Comparison of ENCODE assay signal across 25 mouse cellular contexts in the genomic region with DNA sequence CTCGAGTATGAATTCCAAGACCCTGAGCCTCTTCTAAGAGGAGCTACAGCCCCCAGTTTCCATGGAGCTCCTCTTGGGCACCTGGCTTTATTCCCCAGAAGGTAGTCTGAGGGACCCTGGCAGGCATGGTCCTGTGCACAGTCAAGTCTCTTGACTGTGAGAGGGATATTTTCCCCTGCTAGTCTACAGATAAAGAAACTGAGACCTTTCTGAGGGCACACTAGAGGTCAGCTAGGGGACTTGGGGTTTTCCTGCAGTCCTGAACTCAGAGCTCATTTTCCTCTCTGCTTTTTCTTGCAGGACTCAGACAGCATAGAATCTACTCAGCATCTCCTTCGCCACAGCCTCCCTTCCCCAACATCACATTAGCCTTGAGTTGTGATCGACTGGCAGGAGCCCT. TPM values are rescaled to one million over a fixed set of nuclear protein-coding genes. Genes with fewer than 3 reads are reported as not detected.
DNase-seq lines count a peak whose midpoint lies in the region; ATAC-seq and TF ChIP-seq lines count a peak whose summit lies in the region.
"Had no signal": no experiment of that assay in that cellular context is flagged by ENCODE, and none has a peak within 500 bp of the region (broad histone marks: within the 10 kb centered on the region; RNA-seq: fewer than 3 reads in every experiment).

No protein-coding gene starts in this region.

- no peak for TF ChIP-seq CTCF in CH12.LX (conservative IDR thresholded peaks at IDR 0.05 in 1 of 2, IDR thresholded peaks at IDR 0.05 in 1 of 2; ENCODE audit: low read depth in 2 of 2, low read length in 2 of 2)

- in situ Hi-C loops in CH12.LX (cut with MboI; ENCODE audit: low pct_ligation_motif_present, low pct_unique_long_range_greater_than_20kb, low sequenced_read_pairs): no loop called here

- peaks cover 54% of the 10 kb centered on the region for H3K36me3 ChIP-seq in forebrain, embryonic 12.5 days (replicated peaks)
- H3K36me3 ChIP-seq in forebrain, embryonic 14.5 days (ENCODE audit: control insufficient read depth, insufficient read depth, low read length): peaks cover 51% of the 10 kb centered on the region
- H3K36me3 ChIP-seq in heart, embryonic 12.5 days: peaks cover 42% of the 10 kb centered on the region
- H3K36me3 ChIP-seq in hindbrain, embryonic 13.5 days: peaks cover 47% of the 10 kb centered on the region
- peaks cover 42% of the 10 kb centered on the region for H3K36me3 ChIP-seq in hindbrain, embryonic 12.5 days
- H3K36me3 ChIP-seq in CH12.LX (replicated peaks in 1 of 2; ENCODE audit: control insufficient read depth in 1 of 2, insufficient read depth in 1 of 2, low read length in 1 of 2): peaks cover 0 to 46% of the 10 kb centered on the region in 2 experiments
- H3K36me3 ChIP-seq: G1E had no signal

- TF ChIP-seq RAD21 in CH12.LX (IDR thresholded peaks at IDR 0.05; ENCODE audit: low read depth, low read length): no peak; the same call in none of the 2 replicates

- TF ChIP-seq EP300 in CH12.LX (IDR thresholded peaks at IDR 0.05; ENCODE audit: low read length): peak; percentile 59; the same call in 1 of the 2 replicates

- ATAC-seq in forebrain, embryonic 12.5 days (ENCODE audit: low FRiP score): no peak
- ATAC-seq in forebrain, embryonic 14.5 days: no peak
- ATAC-seq in heart, embryonic 12.5 days (ENCODE audit: insufficient number of reproducible peaks, low FRiP score): no peak
- ATAC-seq in hindbrain, embryonic 13.5 days (ENCODE audit: low FRiP score): no peak
- no peak for ATAC-seq in hindbrain, embryonic 12.5 days (ENCODE audit: low FRiP score)
- ATAC-seq: forebrain, embryonic 16.5 days; intestine, postnatal 0 days; Patski had no signal

- DNase-seq in forebrain, embryonic 14.5 days (ENCODE audit: low spot score): no peak
- no peak for DNase-seq in heart, adult 8-10 months (ENCODE audit: low spot score)
- DNase-seq in CH12.LX (ENCODE audit: extremely low read depth): no peak
- DNase-seq in gastrocnemius, postnatal 10 days: no peak
- DNase-seq: adrenal gland, postnatal 14 days; cerebellum, adult 11 months; cerebellum, adult 2 months; cerebellum, adult 9-11 months; cerebellum, postnatal 25 days; gastrocnemius, postnatal 14 days; heart, adult 18-20 months; heart, postnatal 36 days; kidney, adult 2 months had no signal

- no peaks in the 10 kb centered on the region for H3K9me3 ChIP-seq in forebrain, embryonic 12.5 days
- H3K9me3 ChIP-seq in forebrain, embryonic 14.5 days (replicated peaks; ENCODE audit: control insufficient read depth, low read length): no peaks in the 10 kb centered on the region
- H3K9me3 ChIP-seq in heart, embryonic 12.5 days (replicated peaks): no peaks in the 10 kb centered on the region
- H3K9me3 ChIP-seq in hindbrain, embryonic 13.5 days: no peaks in the 10 kb centered on the region
- H3K9me3 ChIP-seq in hindbrain, embryonic 12.5 days (replicated peaks): no peaks in the 10 kb centered on the region
- no peaks in the 10 kb centered on the region for H3K9me3 ChIP-seq in CH12.LX (replicated peaks; ENCODE audit: low read length)
- H3K9me3 ChIP-seq: embryonic facial prominence, embryonic 12.5 days; embryonic facial prominence, embryonic 15.5 days; hindbrain, embryonic 10.5 days; hindbrain, embryonic 15.5 days had no signal

- peak overlapping the region; percentile 5; the same call in 1 of the 2 replicates for H3K27ac ChIP-seq in forebrain, embryonic 12.5 days
- H3K27ac ChIP-seq in forebrain, embryonic 14.5 days (ENCODE audit: low read depth, low read length): no peak overlapping the region
- 0 out of 2 replicates have a peak overlapping the region, but pooled peaks have one; percentile 9 for H3K27ac ChIP-seq in heart, embryonic 12.5 days (ENCODE audit: poor library complexity, severe bottlenecking)
- peak overlapping the region; percentile 35 for H3K27ac ChIP-seq in hindbrain, embryonic 13.5 days
- H3K27ac ChIP-seq in hindbrain, embryonic 12.5 days: no peak overlapping the region
- peak overlapping the region; percentile 88 for H3K27ac ChIP-seq in CH12.LX (ENCODE audit: insufficient read depth, low read depth)
- H3K27ac ChIP-seq: embryonic facial prominence, embryonic 12.5 days; embryonic facial prominence, embryonic 15.5 days; hindbrain, embryonic 15.5 days had no signal

- dilution Hi-C loops in CH12.LX (cut with MboI; ENCODE audit: extremely low pct_ligation_motif_present, extremely low pct_unique_long_range_greater_than_20kb, low sequenced_read_pairs): no loop called here

- H3K4me3 ChIP-seq in forebrain, embryonic 12.5 days (replicated peaks): no peak overlapping the region
- no peak overlapping the region for H3K4me3 ChIP-seq in forebrain, embryonic 14.5 days (ENCODE audit: low read depth, low read length)
- H3K4me3 ChIP-seq in heart, embryonic 12.5 days: no peak overlapping the region
- H3K4me3 ChIP-seq in hindbrain, embryonic 13.5 days: no peak overlapping the region
- no peak overlapping the region for H3K4me3 ChIP-seq in hindbrain, embryonic 12.5 days
- H3K4me3 ChIP-seq in CH12.LX (replicated peaks in 1 of 3; ENCODE audit: low read depth in 2 of 3, low read length in 2 of 3, poor library complexity in 1 of 3): peak overlapping the region in 1 of 3 experiments; percentile 56
- H3K4me3 ChIP-seq: embryonic facial prominence, embryonic 12.5 days; embryonic facial prominence, embryonic 15.5 days; hindbrain, embryonic 10.5 days; hindbrain, embryonic 15.5 days had no signal

- H3K4me2 ChIP-seq in forebrain, embryonic 12.5 days: no peak overlapping the region
- no peak overlapping the region for H3K4me2 ChIP-seq in forebrain, embryonic 14.5 days (ENCODE audit: low read length)
- H3K4me2 ChIP-seq in heart, embryonic 12.5 days: no peak overlapping the region
- H3K4me2 ChIP-seq in hindbrain, embryonic 13.5 days: no peak overlapping the region
- H3K4me2 ChIP-seq in hindbrain, embryonic 12.5 days (replicated peaks): no peak overlapping the region
- peak overlapping the region; percentile 75 for H3K4me2 ChIP-seq in CH12.LX (ENCODE audit: insufficient read depth, low read depth, poor library complexity, severe bottlenecking)
- H3K4me2 ChIP-seq: embryonic facial prominence, embryonic 12.5 days; embryonic facial prominence, embryonic 15.5 days; hindbrain, embryonic 15.5 days had no signal

- 90% methylated on average over 3 of the region's 3 CpGs for WGBS in forebrain, embryonic 12.5 days
- WGBS in forebrain, embryonic 14.5 days: 99% methylated on average over 3 of the region's 3 CpGs
- 82% methylated on average over 3 of the region's 3 CpGs for WGBS in heart, embryonic 12.5 days
- 93% methylated on average over 3 of the region's 3 CpGs for WGBS in hindbrain, embryonic 13.5 days
- 96% methylated on average over 3 of the region's 3 CpGs for WGBS in hindbrain, embryonic 12.5 days

- H3K4me1 ChIP-seq in forebrain, embryonic 12.5 days: peaks cover 43% of the 10 kb centered on the region
- peaks cover 19% of the 10 kb centered on the region for H3K4me1 ChIP-seq in forebrain, embryonic 14.5 days (ENCODE audit: control insufficient read depth, insufficient read depth, low read length)
- H3K4me1 ChIP-seq in heart, embryonic 12.5 days (replicated peaks): peaks cover 87% of the 10 kb centered on the region
- H3K4me1 ChIP-seq in hindbrain, embryonic 13.5 days (replicated peaks): peaks cover 76% of the 10 kb centered on the region
- peaks cover 51% of the 10 kb centered on the region for H3K4me1 ChIP-seq in hindbrain, embryonic 12.5 days
- H3K4me1 ChIP-seq in CH12.LX (ENCODE audit: control insufficient read depth in 1 of 2, insufficient read depth in 2 of 2): peaks cover 68 to 90% of the 10 kb centered on the region in 2 experiments

- no peak for TF ChIP-seq POLR2A in CH12.LX (IDR thresholded peaks at IDR 0.05; ENCODE audit: low read depth, low read length)

- no peak overlapping the region for H3K9ac ChIP-seq in forebrain, embryonic 12.5 days
- H3K9ac ChIP-seq in forebrain, embryonic 14.5 days (ENCODE audit: low read length): no peak overlapping the region
- H3K9ac ChIP-seq in heart, embryonic 12.5 days: no peak overlapping the region
- no peak overlapping the region; the same call in 1 of the 2 replicates for H3K9ac ChIP-seq in hindbrain, embryonic 13.5 days
- H3K9ac ChIP-seq in hindbrain, embryonic 12.5 days: no peak overlapping the region
- H3K9ac ChIP-seq in CH12.LX (ENCODE audit: insufficient read depth, low read depth): peak overlapping the region; percentile 61
- H3K9ac ChIP-seq: embryonic facial prominence, embryonic 12.5 days; embryonic facial prominence, embryonic 15.5 days; hindbrain, embryonic 15.5 days had no signal

- peaks cover 31% of the 10 kb centered on the region for H3K79me2 ChIP-seq in CH12.LX (replicated peaks; ENCODE audit: control insufficient read depth, extremely low read depth, insufficient read depth, poor library complexity, severe bottlenecking)

- no peaks in the 10 kb centered on the region for H3K27me3 ChIP-seq in forebrain, embryonic 12.5 days
- no peaks in the 10 kb centered on the region for H3K27me3 ChIP-seq in forebrain, embryonic 14.5 days (replicated peaks; ENCODE audit: control insufficient read depth, insufficient read depth, low read length)
- H3K27me3 ChIP-seq in heart, embryonic 12.5 days (replicated peaks): no peaks in the 10 kb centered on the region
- H3K27me3 ChIP-seq in hindbrain, embryonic 13.5 days: no peaks in the 10 kb centered on the region
- no peaks in the 10 kb centered on the region for H3K27me3 ChIP-seq in hindbrain, embryonic 12.5 days
- H3K27me3 ChIP-seq in CH12.LX (replicated peaks): no peaks in the 10 kb centered on the region
- H3K27me3 ChIP-seq: embryonic facial prominence, embryonic 12.5 days; embryonic facial prominence, embryonic 15.5 days; hindbrain, embryonic 15.5 days; Patski had no signal

TF ChIP-seq in CH12.LX, 34 proteins besides CTCF, POLR2A, EP300 and RAD21 (continues in another document):
- TF ChIP-seq USF2 (conservative IDR thresholded peaks at IDR 0.05; ENCODE audit: low read depth, low read length) (no peak), PAX5 (IDR thresholded peaks at IDR 0.05; ENCODE audit: low read length) (no peak), MAZ (IDR thresholded peaks at IDR 0.05; ENCODE audit: low read depth, low read length) (no peak), CHD1 (IDR thresholded peaks at IDR 0.05; ENCODE audit: low read depth, low read length) (no peak), SMC3 (IDR thresholded peaks at IDR 0.05; ENCODE audit: low read depth, low read length) (no peak; the same call in 1 of the 2 replicates)

RNA-seq across cellular contexts. Expression of a gene that starts 43.4 kb away (rescaled TPM):
- 64.1 and 68.3 TPM in 2 replicates for polyA plus RNA-seq in forebrain, embryonic 12.5 days (2016; fragmentation: Nextera tagmentation; extraction: Ambion mirVana)
- polyA plus RNA-seq in forebrain, embryonic 14.5 days (2014; fragmentation: Nextera tagmentation; extraction: Ambion mirVana): 37.0 and 43.8 TPM in 2 replicates
- polyA plus RNA-seq in heart, embryonic 12.5 days (2016; fragmentation: Nextera tagmentation; extraction: Ambion mirVana): 34.2 and 41.4 TPM in 2 replicates
- 10 to 100 TPM; 34.7 to 44.1 (median 40.4) TPM for total RNA-seq in heart, adult 8-10 months (2022)
- polyA plus RNA-seq in hindbrain, embryonic 13.5 days (2015; fragmentation: Nextera tagmentation; extraction: Ambion mirVana): 58.5 and 65.3 TPM in 2 replicates
- polyA plus RNA-seq in hindbrain, embryonic 12.5 days (2016; fragmentation: Nextera tagmentation; extraction: Ambion mirVana): 66.5 and 69.4 TPM in 2 replicates
- total RNA-seq in CH12.LX (2012; rRNA removed): 9.6 and 11.1 TPM in 2 replicates
- total RNA-seq in CH12.LX (2014; rRNA removed): 2.0 and 3.7 TPM in 2 replicates
- 31.9 and 45.8 TPM in 2 replicates for polyA plus RNA-seq in CH12.LX (2012; ENCODE audit: insufficient read length, low read depth)
- total RNA-seq in gastrocnemius, postnatal 10 days (2021): 10 to 100 TPM; 31.6 to 43.8 TPM

Comparison
In these comparisons a context has a peak if more than half of its experiments do, and no peak if none do; other contexts are left out.
1. H3K27ac ChIP-seq: peak in forebrain, embryonic 12.5 days (single experiment), heart, embryonic 12.5 days (single experiment), hindbrain, embryonic 13.5 days (single experiment) and CH12.LX (single experiment); none in forebrain, embryonic 14.5 days (single experiment) and hindbrain, embryonic 12.5 days (single experiment).